Mouse (Mus musculus): ENCODE data around the gene Hcrtr1.

Hcrtr1 gene

DNA sequence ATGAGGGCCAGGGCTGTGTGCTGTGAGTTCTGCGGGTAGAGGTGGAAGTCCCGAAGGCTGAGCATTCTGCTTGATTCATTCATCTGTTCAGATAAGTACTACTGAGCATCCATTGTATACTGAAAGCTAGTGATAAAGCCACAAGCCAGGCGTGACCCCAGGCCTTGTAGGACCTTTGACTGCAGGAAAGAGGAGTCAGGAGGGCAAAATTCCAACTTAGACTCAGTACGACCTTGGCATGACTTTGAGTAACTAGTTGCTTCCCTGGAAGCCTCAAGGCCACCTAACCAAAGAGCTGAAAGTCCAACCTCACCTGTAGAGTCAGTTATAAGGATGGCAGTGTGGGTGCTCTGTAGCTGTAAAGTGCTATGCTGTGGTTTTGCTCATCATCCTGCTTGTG lies 18.4 kb downstream of the Hcrtr1 start:
- DNase-seq (ENCODE audit: low spot score), result no peak

DNA sequence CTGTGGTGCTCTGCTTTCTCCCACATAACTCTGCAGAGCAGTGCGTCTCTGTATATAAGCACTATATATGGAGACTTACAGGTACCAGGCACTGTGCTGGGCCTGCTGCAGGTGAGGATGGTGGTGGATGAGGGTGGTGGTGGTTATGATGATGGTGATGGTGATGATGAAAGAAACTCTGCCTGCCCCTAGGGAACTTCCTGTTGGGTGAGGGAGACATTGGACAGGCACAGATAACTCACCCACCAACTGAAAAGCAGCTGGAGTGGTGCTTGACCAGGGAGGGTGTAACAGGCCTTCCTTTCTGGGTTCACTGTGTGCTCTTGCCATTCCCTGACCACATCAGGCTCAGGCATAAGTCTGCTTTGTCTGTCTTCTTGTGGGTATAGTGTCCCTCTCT lies 26.4 kb downstream of the Hcrtr1 start:
- no peak for DNase-seq (ENCODE audit: low spot score)

- no peak for DNase-seq (ENCODE audit: low spot score)
Observed at GRCm38 (mm10) chr4:130112299-130112698, 26.9 kb downstream of the Hcrtr1 start.

GRCm38 (mm10) chr4:130110091-130110490 lies 29.1 kb downstream of the Hcrtr1 start:
- no peak for DNase-seq (ENCODE audit: low spot score)

DNA sequence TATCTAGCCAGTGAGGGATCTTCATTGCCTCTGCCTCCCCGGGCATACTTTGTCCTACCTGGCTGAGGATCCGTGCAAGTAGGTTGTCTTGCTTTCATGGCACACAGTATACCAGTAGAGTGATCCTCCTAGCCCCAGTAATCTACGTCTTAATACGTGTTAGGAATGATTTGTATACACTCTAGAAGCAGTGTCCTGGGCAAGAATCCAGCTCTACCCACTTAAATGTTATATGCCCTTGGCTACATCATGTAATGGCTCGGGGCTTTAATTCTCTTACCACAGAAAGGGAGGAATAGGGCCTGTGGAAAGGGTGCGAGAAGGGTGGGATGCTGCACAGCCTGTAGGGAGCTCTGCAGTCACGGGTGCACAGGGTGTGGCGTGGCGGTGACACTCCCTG lies 29.5 kb downstream of the Hcrtr1 start:
- no peak for DNase-seq (ENCODE audit: low spot score)

- DNase-seq (ENCODE audit: low spot score), result no peak
Observed at GRCm38 (mm10) chr4:130108929-130109328, 30.2 kb downstream of the Hcrtr1 start.

- peak; percentile 100 for DNase-seq (ENCODE audit: low spot score)
Observed at GRCm38 (mm10) chr4:130107444-130108131, 31.6 kb downstream of the Hcrtr1 start.

DNA sequence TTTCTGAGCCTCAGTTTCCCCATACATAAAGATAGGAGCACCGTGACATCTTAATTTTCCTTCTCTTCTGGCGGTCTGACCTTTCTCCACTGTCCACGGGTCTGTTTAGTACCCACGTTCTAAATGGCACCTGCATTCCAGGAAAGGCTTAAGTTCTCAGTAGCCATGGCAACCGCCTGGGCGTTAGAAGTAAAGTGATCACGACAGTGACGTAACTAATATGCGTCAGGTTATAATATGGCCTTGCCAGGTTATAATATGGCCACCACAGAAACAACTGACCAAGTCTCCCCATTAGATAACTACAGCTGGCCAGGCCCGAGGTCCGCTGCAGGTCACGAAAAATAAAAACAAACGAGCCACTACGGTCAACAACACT lies 32.1 kb downstream of the Hcrtr1 start:
- DNase-seq (ENCODE audit: low spot score), result no peak

GRCm38 (mm10) chr4:130104584-130104983 lies 34.6 kb downstream of the Hcrtr1 start:
- no peak for DNase-seq (ENCODE audit: low spot score)

GRCm38 (mm10) chr4:130103632-130104031 lies 35.5 kb downstream of the Hcrtr1 start:
- DNase-seq (ENCODE audit: low spot score), result no peak

DNA sequence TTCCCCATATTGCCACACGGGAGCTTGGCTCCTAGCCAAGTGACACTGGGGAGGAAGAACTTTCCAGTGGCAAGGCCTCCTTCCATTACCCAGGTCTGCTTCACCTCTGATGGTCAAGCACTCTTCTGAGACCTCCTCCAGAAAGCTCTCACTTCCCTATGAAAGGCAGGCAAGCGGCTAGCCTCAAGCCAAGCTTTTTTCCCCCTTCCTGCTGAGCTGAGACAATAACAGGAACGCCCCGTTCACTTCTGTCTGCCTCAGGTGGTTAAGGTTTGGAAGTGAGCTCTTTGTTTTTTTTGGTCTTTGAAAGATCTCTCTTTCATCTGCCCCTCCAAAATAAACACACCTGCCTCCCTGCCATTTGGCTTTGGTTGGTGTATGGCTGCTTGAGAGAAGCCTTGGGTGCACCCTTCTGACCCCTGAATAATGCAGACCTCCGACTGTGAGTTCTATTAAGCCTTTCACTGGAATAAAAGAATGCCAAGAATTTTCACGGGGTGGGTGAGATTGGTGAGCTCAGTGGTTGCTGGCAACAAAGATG lies 37.0 kb downstream of the Hcrtr1 start, which contains the start of gene Pef1:
Pef1 (plus strand) TSS at position 448 of the 541 bp plus-strand sequence.
- DNase-seq (ENCODE audit: low spot score), result no peak

DNA sequence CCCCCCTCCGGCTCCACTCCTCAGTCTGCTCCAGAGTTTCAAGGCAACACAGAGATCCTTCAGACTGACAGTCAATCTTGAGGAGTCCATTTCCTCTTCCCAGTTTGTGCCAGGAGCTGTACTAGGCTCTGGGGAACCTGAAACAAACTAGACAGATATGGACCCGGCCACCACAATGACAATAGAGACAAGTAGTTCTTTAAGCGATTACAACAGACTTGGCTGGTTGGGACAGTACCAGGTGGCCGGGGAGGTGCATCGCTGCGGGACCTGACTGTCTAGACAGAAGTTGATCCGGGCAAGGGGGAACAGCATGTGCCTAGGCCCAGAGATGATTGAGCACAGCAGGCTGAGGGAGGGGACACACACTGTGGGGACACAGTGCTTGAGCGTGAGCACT lies 38.0 kb downstream of the Hcrtr1 start:
- DNase-seq (ENCODE audit: low spot score), result no peak

DNA sequence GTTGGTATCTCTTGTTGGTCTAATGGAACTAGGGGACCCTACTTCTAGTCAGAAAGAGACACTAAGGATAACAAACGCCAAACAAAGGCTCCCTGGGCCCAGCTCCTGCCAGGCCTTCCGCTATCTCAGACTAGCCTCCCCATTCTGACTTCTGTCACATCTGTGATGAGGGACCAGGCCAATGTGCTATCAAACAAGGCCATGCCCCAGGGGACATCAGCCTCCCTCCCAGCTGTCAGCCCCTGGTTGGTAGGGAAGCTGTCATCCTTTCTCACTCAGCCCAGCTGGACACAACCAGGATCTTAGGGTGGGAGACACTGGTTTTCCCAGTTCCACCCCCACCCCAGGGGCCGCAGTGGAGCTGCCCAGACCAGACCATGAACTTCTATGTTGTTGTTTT lies 44.0 kb downstream of the Hcrtr1 start:
- DNase-seq (ENCODE audit: low spot score), result no peak

DNA sequence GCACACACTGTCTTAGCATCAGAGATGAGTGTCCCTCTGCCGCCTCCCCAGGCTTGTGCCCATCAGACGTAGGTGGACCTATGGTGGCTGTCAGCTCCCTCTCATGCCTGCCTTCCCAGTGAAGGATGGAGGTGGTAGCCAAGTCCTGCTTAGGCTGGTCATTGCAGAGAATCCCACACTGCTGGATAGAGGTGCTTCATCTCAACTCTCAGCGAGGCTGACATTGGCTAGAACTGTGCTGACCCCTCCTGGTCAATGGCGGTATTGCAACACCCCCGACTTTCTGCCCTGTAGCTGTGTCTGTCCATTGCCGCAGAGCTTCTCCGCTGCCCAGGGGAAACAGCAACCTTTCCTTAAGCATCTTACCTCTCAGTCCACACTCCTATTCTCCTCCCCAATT lies 51.9 kb downstream of the Hcrtr1 start:
- DNase-seq (ENCODE audit: low spot score), result peak; percentile 77

DNA sequence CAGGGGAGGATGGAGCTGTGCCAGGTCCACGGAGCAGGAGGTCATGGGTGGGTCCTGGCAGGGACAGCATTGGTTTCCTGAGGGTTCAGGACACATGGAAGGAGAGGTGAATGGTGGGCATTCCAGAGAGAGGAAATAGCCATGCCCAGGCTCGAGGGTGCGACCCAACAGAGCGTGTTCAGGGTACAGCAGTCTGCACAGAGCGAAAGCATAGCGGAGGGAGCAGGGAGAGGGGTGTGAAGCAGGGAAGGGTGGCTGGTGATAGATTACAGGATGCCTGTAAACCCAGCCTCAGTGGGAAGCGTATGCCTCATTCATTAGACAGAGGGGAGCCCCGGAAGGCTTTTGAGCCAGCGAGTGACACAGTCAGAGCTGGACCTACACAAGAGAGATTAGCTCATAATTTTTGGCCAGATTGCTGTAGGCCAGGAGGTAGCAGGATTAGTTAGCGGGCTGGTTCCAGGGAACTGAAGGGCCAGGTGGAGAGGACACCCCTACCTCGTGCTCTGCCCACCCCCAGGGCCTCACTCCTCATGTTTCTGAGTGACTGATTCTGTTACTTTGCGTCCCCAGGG lies 53.8 kb downstream of the Hcrtr1 start:
- DNase-seq (ENCODE audit: low spot score), result no peak

- DNase-seq (ENCODE audit: low spot score), result no peak
Observed at GRCm38 (mm10) chr4:130084331-130084945, 54.7 kb downstream of the Hcrtr1 start.

DNA sequence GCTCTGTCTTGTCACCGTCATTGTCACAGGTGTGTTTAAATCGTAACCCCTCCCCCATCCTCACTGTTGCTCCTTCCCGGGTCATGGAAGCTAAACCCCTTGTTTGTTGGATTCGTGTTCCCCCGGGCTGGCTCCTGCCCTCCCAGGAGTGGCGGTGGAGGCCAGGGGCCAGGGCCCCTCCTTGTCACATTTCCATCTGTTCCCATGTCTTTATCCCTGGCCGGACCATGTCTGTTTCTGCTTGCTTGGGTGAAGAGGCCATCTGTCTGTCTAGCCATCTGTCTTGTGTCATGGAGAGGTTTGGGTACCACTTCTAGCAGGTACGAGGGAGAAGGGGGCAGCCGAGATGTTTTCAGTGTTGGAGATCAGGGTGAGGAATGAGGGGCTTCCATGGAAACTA lies 56.9 kb downstream of the Hcrtr1 start:
- no peak for DNase-seq (ENCODE audit: low spot score)

DNA sequence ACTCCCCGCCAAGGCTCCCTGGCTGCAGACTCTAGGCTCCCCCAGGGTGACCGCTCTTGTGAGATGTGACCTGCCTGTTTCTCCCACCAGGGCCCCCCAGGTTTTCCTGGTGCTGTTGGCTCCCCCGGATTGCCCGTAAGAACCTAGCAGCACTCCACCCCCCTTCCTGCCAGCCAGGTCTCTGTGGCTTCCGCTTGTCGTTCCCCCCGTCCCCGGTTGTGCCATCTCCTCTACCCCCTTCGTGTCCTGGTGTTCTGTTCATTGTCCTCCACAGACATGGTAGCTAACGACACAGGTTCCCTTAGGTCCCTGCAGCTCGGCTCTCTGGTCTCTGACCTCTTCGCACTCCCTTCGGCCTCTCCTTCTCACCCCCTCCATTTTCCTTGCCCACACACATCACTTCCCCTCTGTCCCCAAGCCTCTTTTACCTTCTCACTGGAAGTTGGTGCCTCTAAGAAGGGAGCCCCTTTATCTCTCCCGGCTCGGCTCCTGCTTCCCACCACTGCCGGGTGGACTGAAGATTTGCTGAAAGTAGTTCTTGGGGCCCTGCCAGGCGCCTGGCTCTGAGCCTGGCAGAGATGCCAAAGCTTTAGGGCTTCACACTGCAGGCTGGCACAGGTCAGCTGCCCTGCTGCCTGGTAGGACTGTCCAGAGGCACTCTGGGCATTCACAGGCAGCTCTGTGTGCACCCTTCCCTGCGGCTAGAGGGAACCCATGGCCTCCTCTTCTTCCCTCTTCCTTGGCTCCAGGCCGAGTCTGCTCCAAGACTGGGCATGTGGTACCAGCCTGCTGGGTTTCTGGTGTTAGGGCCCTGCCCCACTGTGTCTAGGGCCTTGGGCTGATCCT lies 57.6 kb downstream of the Hcrtr1 start:
- no peak for DNase-seq (ENCODE audit: low spot score)
